Mouse (Mus musculus): Measurements from ENCODE around the gene St13. TPM values are rescaled to one million over a fixed set of nuclear protein-coding genes. Genes with fewer than 3 reads are reported as not detected.

Gene St13
- polyA plus RNA-seq, 1 experiment from 2014 or later: 138 TPM

DNA sequence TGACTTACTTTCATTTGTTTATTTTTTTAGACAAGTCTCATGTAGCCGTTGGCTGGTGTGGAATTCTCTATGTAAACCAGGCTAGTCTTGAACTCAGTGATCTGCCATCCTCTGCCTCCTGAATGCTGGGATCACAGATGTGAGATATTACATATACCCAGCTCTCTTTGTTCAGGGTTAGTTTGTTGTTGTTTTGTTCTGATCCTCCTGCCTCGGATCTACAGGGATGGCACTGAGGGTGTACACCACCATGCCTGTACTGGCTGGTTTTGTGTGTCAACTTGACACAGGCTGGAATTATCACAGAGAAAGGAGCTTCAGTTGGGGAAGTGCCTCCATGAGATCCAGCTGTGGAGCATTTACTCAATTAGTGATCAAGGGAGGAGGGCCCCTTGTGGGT, 51.5 kb downstream of the St13 start:
- ATAC-seq (replicated peaks; ENCODE audit: low FRiP score, low TSS enrichment, low read depth) (no peak), DNase-seq (ENCODE audit: low spot score) (no peak)
- Histone ChIP-seq H3K27me3 (replicated peaks; ENCODE audit: control insufficient read depth, insufficient read depth, low read length) (no peaks in the 10 kb centered on the region), H3K9me3 (ENCODE audit: control insufficient read depth, low read length) (no peaks in the 10 kb centered on the region), H3K36me3 (ENCODE audit: control insufficient read depth, insufficient read depth, low read length) (peaks cover 5% of the 10 kb centered on the region), H3K4me3 (ENCODE audit: low read depth, low read length) (no peak overlapping the region), H3K4me2 (ENCODE audit: low read length) (no peak overlapping the region), H3K27ac (ENCODE audit: low read depth) (no peak overlapping the region), H3K4me1 (replicated peaks; ENCODE audit: control insufficient read depth, insufficient read depth, low read length) (0 out of 2 replicates have a peak, but pooled peaks cover 5% of the 10 kb centered on the region), H3K9ac (ENCODE audit: low read length) (no peak overlapping the region)
- 52% methylated on average over 2 of the region's 2 CpGs for WGBS

DNA sequence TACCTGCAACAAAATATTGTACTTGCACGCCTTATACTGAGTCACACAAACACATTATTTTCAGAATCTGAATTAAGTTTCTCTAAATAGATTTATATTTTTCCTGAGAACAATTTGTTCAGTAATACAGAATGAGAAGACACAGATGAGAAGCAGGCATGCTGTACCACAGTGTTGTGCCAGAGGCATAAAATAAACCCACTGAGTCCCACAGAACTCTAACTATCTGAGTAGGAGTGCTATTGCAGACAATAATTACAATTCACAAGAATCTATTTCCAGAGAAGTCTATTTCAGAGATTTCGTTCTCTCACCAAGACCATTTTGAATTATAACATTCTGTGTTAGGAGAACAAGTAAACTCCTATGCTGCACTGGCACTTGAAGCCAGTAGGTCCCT, 52.4 kb downstream of the St13 start:
- ATAC-seq (replicated peaks; ENCODE audit: low FRiP score, low TSS enrichment, low read depth) (no peak), DNase-seq (ENCODE audit: low spot score) (no peak)
- Histone ChIP-seq H3K9me3 (ENCODE audit: control insufficient read depth, low read length) (no peaks in the 10 kb centered on the region), H3K27me3 (replicated peaks; ENCODE audit: control insufficient read depth, insufficient read depth, low read length) (no peaks in the 10 kb centered on the region), H3K4me1 (replicated peaks; ENCODE audit: control insufficient read depth, insufficient read depth, low read length) (0 out of 2 replicates have a peak, but pooled peaks cover 5% of the 10 kb centered on the region), H3K36me3 (ENCODE audit: control insufficient read depth, insufficient read depth, low read length) (peaks cover 13% of the 10 kb centered on the region), H3K27ac (ENCODE audit: low read depth) (no peak overlapping the region), H3K4me2 (ENCODE audit: low read length) (no peak overlapping the region), H3K9ac (ENCODE audit: low read length) (no peak overlapping the region), H3K4me3 (ENCODE audit: low read depth, low read length) (no peak overlapping the region)
- WGBS: 88% methylated on average over 2 of the region's 2 CpGs

DNA sequence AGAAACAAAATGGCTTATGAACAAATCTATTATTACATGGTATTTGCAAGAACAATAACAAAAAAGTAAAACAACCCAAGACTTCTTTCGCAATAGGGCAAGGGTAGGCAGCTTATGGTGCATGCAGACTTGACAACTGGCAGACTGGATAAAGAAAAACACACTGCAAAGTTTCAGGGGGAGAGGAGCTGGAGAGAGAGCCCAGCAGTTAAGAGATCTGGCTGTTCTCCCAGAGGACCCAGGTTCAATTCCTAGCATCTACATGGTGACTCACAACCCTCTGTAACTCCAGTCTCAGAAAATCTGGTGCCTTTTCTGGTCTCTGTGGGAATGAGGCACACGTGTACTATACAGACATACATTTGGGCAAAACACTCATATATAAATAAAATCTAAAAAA, 58.5 kb downstream of the St13 start:
- Histone ChIP-seq H3K4me2 (ENCODE audit: low read length) (no peak overlapping the region), H3K27me3 (replicated peaks; ENCODE audit: control insufficient read depth, insufficient read depth, low read length) (no peaks in the 10 kb centered on the region), H3K4me1 (replicated peaks; ENCODE audit: control insufficient read depth, insufficient read depth, low read length) (no peaks in the 10 kb centered on the region), H3K9me3 (ENCODE audit: control insufficient read depth, low read length) (no peaks in the 10 kb centered on the region), H3K36me3 (ENCODE audit: control insufficient read depth, insufficient read depth, low read length) (peaks cover 50% of the 10 kb centered on the region), H3K9ac (ENCODE audit: low read length) (no peak overlapping the region), H3K27ac (ENCODE audit: low read depth) (no peak overlapping the region), H3K4me3 (ENCODE audit: low read depth, low read length) (no peak overlapping the region)
- 95% methylated on average over 2 of the region's 2 CpGs for WGBS
- DNase-seq (ENCODE audit: low spot score) (no peak), ATAC-seq (replicated peaks; ENCODE audit: low FRiP score, low TSS enrichment, low read depth) (no peak)

DNA sequence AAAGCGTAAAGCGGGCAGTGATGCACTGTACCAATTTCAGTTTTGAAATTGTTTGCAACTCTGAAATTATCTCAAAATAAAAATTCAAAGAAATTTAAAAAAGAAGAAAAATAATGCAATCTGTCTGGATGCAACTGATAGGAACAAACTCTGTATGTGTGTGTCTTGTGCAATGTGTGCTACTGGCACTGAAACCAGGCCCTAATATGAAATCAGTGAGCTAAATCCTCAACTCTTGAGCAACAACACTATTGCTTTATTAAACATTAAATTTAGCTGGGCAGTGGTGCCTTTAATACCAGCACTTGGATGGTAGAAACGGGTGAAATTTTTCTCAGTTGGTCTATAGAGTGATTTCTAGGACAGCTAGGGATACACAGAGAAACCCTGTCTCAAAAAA, 60.7 kb downstream of the St13 start:
- H3K4me1 ChIP-seq (replicated peaks; ENCODE audit: control insufficient read depth, insufficient read depth, low read length): no peaks in the 10 kb centered on the region
- H3K4me2 ChIP-seq (ENCODE audit: low read length): no peak overlapping the region
- no peak for DNase-seq (ENCODE audit: low spot score)
- no peaks in the 10 kb centered on the region for H3K9me3 ChIP-seq (ENCODE audit: control insufficient read depth, low read length)
- no peak overlapping the region for H3K9ac ChIP-seq (ENCODE audit: low read length)
- no peak for ATAC-seq (replicated peaks; ENCODE audit: low FRiP score, low TSS enrichment, low read depth)
- no peak overlapping the region for H3K4me3 ChIP-seq (ENCODE audit: low read depth, low read length)
- WGBS: 98% methylated on average over 3 of the region's 3 CpGs
- H3K27ac ChIP-seq (ENCODE audit: low read depth): no peak overlapping the region
- peaks cover 68% of the 10 kb centered on the region for H3K36me3 ChIP-seq (ENCODE audit: control insufficient read depth, insufficient read depth, low read length)
- H3K27me3 ChIP-seq (replicated peaks; ENCODE audit: control insufficient read depth, insufficient read depth, low read length): no peaks in the 10 kb centered on the region

DNA sequence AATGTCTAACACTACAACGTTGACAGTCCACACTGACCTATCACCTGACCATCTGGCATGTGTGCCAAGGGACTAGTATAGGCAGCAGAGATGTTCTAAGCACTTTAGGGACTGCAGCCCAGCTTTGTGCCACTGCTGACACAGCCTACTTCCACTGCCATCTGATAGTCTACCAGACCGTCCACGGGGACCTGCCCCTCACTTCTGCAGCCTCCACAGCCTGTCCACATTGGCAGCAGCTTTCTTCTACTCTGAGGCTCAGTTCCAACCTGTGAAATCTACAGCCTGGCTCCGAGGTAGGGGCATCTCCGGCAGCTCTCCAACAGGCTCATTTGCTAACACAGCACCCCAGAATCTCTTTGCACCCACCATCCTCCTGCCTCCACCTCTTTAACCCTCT, 63.4 kb downstream of the St13 start:
- DNase-seq (ENCODE audit: low spot score) (no peak), ATAC-seq (replicated peaks; ENCODE audit: low FRiP score, low TSS enrichment, low read depth) (no peak)
- Histone ChIP-seq H3K4me1 (replicated peaks; ENCODE audit: control insufficient read depth, insufficient read depth, low read length) (no peaks in the 10 kb centered on the region), H3K9me3 (ENCODE audit: control insufficient read depth, low read length) (no peaks in the 10 kb centered on the region), H3K4me2 (ENCODE audit: low read length) (no peak overlapping the region), H3K4me3 (ENCODE audit: low read depth, low read length) (no peak overlapping the region), H3K9ac (ENCODE audit: low read length) (no peak overlapping the region), H3K27me3 (replicated peaks; ENCODE audit: control insufficient read depth, insufficient read depth, low read length) (no peaks in the 10 kb centered on the region), H3K36me3 (ENCODE audit: control insufficient read depth, insufficient read depth, low read length) (peaks cover 64% of the 10 kb centered on the region), H3K27ac (ENCODE audit: low read depth) (no peak overlapping the region)
- 86% methylated on average over 5 of the region's 5 CpGs for WGBS

DNA sequence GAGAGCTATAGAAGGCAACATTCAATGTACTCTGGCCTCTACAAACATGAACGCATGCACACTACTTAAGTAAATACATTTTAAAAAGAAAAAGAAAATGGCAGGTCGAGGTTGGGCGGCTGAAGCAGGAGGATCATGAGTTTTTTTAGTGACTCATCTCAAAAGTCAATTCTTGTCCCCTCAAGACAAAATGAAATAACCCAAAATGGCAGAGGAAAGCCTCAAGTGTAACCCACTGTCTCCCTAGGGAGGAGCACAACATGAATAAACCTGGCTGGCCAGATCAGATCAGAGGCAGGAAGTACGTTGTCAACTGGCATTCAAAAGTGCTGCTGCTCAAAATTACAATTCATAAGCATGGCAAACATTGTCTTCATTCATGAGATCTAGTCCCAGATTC, 67.4 kb downstream of the St13 start:
- Histone ChIP-seq H3K27ac (ENCODE audit: low read depth) (no peak overlapping the region), H3K27me3 (replicated peaks; ENCODE audit: control insufficient read depth, insufficient read depth, low read length) (no peaks in the 10 kb centered on the region), H3K4me3 (ENCODE audit: low read depth, low read length) (no peak overlapping the region), H3K9me3 (ENCODE audit: control insufficient read depth, low read length) (no peaks in the 10 kb centered on the region), H3K4me1 (replicated peaks; ENCODE audit: control insufficient read depth, insufficient read depth, low read length) (no peaks in the 10 kb centered on the region; the same call in 1 of the 2 replicates), H3K9ac (ENCODE audit: low read length) (no peak overlapping the region), H3K4me2 (ENCODE audit: low read length) (no peak overlapping the region), H3K36me3 (ENCODE audit: control insufficient read depth, insufficient read depth, low read length) (peaks cover 61% of the 10 kb centered on the region)
- ATAC-seq (replicated peaks; ENCODE audit: low FRiP score, low TSS enrichment, low read depth) (no peak), DNase-seq (ENCODE audit: low spot score) (no peak)
- WGBS: 97% methylated on average over 4 of the region's 4 CpGs

DNA sequence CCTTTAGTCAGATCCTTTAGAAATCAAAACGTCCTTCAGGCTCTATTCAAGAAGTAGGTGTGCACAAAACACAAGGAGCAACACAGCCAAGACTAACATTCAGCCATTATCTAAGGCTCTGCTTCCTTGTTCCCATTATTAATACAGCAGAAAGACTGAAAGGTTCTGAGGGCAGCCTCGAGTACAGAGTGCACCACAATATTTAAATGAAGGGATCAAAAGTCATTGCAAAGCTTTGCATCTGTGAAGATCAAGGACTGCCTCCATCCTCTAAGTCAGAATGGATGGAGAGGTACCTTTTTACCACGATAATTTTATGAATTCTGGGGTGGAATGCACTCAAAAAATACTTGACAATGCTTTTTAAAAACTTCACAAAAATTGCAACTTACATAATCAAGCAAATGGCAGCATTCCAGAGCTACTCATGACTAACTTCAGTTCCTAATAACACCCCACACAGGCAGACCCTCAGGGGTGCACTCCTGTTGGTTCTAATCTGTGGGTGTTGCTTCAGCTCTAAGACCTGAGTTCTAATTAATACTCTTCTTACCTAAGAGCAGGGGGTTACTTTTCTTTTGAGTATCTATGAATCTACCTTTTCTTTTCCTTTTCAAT, 69.0 kb downstream of the St13 start:
- 59% methylated on average over 3 of the region's 3 CpGs for WGBS
- Histone ChIP-seq H3K27me3 (replicated peaks; ENCODE audit: control insufficient read depth, insufficient read depth, low read length) (no peaks in the 10 kb centered on the region), H3K4me1 (replicated peaks; ENCODE audit: control insufficient read depth, insufficient read depth, low read length) (no peaks in the 10 kb centered on the region; the same call in 1 of the 2 replicates), H3K27ac (ENCODE audit: low read depth) (no peak overlapping the region), H3K9ac (ENCODE audit: low read length) (no peak overlapping the region), H3K9me3 (ENCODE audit: control insufficient read depth, low read length) (no peaks in the 10 kb centered on the region), H3K4me3 (ENCODE audit: low read depth, low read length) (no peak overlapping the region), H3K36me3 (ENCODE audit: control insufficient read depth, insufficient read depth, low read length) (peaks cover 61% of the 10 kb centered on the region), H3K4me2 (ENCODE audit: low read length) (no peak overlapping the region)
- ATAC-seq (replicated peaks; ENCODE audit: low FRiP score, low TSS enrichment, low read depth) (no peak), DNase-seq (ENCODE audit: low spot score) (no peak)

DNA sequence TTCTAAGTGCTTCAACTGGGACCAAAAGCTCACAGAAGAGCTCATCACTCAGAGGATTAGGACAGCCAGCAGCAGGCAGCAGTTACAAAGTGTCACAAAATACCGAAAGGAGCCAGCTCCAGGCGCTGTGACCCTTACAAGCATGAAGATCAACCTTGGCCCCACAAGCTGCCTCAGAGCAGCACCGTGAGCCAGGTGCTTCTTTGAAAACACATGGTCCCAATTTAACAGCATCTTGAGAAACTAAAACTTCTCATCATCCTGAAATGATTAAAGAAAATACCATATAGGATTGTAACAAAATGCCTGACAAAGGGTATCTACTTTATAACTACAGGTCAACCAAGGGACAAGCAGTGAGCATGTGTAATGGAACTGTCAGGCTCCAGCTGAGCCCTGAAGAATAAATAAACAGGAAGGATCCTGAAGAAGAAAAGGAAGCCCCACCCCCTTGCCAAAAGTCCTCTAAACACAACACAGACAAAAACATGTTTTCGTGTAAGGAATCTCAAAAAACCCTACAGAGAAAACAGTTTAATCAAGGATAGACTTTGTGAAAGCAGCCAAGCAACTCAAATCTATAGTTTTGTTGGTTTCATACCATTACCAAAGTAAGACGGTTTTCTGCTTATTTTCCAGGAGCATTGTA, 70.0 kb downstream of the St13 start:
- H3K27ac ChIP-seq (ENCODE audit: low read depth): no peak overlapping the region

DNA sequence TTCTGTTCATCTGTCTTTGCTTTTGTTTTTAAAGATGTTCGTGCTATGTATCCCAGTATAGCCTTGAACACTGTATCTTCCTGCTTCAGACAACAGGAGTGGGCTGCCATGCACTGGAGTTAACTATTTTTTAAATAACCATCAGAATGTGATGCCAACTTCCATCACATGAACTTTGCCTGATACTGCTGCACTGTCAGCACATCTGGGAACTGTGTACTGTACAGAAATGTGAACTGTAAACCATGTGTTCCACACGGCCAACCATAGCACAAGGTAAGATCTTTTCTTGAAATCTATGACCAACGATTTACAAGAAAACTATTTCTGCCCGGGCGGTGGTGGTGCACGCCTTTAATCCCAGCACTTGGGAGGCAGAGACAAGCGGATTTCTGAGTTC, 72.4 kb downstream of the St13 start:
- no peak overlapping the region for H3K4me3 ChIP-seq (ENCODE audit: low read depth, low read length)
- 91% methylated on average over 7 of the region's 7 CpGs for WGBS
- DNase-seq (ENCODE audit: low spot score) (no peak), ATAC-seq (replicated peaks; ENCODE audit: low FRiP score, low TSS enrichment, low read depth) (no peak)
- H3K4me1 ChIP-seq (replicated peaks; ENCODE audit: control insufficient read depth, insufficient read depth, low read length): no peaks in the 10 kb centered on the region; the same call in 1 of the 2 replicates
- H3K36me3 ChIP-seq (ENCODE audit: control insufficient read depth, insufficient read depth, low read length): peaks cover 60% of the 10 kb centered on the region
- no peak overlapping the region for H3K27ac ChIP-seq (ENCODE audit: low read depth)
- no peaks in the 10 kb centered on the region for H3K27me3 ChIP-seq (replicated peaks; ENCODE audit: control insufficient read depth, insufficient read depth, low read length)
- H3K9me3 ChIP-seq (ENCODE audit: control insufficient read depth, low read length): no peaks in the 10 kb centered on the region
- H3K4me2 ChIP-seq (ENCODE audit: low read length): no peak overlapping the region
- H3K9ac ChIP-seq (ENCODE audit: low read length): no peak overlapping the region

More for the DNA sequence above, 70.0 kb downstream of the St13 start:
- H3K36me3 ChIP-seq (ENCODE audit: control insufficient read depth, insufficient read depth, low read length): peaks cover 61% of the 10 kb centered on the region
- WGBS: 44% methylated on average over 5 of the region's 5 CpGs
- H3K4me3 ChIP-seq (ENCODE audit: low read depth, low read length): no peak overlapping the region
- ATAC-seq (replicated peaks; ENCODE audit: low FRiP score, low TSS enrichment, low read depth): no peak
- no peak overlapping the region for H3K9ac ChIP-seq (ENCODE audit: low read length)
- H3K9me3 ChIP-seq (ENCODE audit: control insufficient read depth, low read length): no peaks in the 10 kb centered on the region
- DNase-seq (ENCODE audit: low spot score): no peak
- no peak overlapping the region for H3K4me2 ChIP-seq (ENCODE audit: low read length)
- H3K27me3 ChIP-seq (replicated peaks; ENCODE audit: control insufficient read depth, insufficient read depth, low read length): no peaks in the 10 kb centered on the region
- H3K4me1 ChIP-seq (replicated peaks; ENCODE audit: control insufficient read depth, insufficient read depth, low read length): no peaks in the 10 kb centered on the region; the same call in 1 of the 2 replicates

Measured in intestine, embryonic 14.5 days (tissue).